Mouse (Mus musculus): Measurements from ENCODE around the gene Tead2.
"Not testable (repeated sequence)": the region's sequence is repeated elsewhere in the genome, so short reads cannot be mapped to it uniquely, and the experiment has no call there.

Gene Tead2

DNA sequence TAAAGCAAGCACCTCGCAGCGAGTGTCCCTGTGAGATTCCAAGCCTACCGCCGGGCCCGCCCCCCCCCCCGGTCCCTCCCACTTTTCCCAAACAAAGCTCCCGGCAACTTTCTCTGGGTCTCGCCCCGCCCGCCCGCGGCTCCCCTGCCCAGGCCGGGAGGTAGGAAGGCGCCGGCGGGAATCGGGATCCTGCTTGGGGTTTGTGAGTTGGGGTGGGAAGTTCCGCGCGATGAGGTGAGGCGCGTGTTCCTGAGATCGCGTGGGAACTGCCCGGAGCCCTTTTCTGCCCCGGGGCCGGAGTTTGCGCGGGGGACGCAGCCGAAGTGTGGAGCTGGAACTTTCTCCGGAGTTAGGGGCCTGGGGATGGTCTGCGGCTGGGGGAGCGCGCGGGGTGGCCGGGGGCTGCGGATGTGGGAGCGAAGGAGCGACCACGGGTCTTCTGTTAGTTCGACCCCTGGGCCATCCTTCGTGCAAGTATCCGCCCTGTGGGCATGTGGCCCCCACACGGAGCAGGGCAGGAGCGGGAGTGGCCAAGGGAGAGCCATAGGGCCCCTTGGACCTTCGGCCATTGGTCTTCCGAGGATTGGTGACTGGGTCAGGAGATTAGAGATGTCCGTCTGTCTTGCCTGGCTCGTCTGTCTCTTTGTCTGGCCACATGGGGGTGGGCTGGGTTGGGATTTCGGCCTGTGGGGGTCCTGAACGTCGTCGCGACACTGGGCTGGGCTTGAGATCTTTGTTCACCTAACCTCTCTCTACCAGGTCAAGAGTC lies at the start of gene Tead2:
TSS of gene Tead2 (plus strand) at position 81 of the 769 bp plus-strand sequence.
- DNase-seq = no peak

- peak; percentile 74 for DNase-seq
These were observed 48.6 kb upstream of the Tead2 start for GRCm38 (mm10) chr7:45166950-45167401.

DNA sequence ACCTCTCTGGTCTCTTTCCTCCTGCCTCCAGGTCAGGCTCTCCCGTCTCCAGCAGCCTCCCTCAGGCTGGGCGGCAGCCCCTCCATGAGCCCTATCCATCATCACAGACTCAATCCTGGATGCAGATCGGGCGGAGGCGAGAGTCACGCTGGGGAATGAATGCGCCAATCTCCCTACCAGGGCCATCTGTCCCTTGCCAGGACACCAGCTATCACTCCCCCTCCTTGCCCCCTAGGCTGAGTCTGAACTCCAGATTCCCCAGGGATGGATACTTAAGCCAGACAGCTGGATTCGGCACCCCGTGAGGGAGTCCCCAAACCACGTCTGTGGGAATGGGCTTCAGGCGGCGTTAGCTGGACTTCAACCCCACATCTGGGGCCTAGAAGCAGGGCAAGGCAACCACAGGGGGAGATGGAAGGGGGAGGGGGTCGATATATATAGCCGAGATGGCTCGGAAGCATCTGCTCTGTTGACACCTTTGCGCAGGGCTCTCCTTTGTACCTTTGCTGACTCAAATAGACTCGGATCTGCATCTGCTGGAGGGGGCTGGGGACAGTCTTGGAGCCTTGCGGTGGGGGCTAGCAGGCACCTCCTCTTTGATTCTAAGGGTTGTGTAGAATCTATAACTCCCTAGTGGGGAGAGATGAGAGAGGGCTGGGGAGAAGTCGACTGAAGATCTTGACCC lies 47.6 kb upstream of the Tead2 start:
- DNase-seq = peak; percentile 57

- DNase-seq = no peak
These were observed 46.9 kb upstream of the Tead2 start for GRCm38 (mm10) chr7:45168656-45169055.

DNA sequence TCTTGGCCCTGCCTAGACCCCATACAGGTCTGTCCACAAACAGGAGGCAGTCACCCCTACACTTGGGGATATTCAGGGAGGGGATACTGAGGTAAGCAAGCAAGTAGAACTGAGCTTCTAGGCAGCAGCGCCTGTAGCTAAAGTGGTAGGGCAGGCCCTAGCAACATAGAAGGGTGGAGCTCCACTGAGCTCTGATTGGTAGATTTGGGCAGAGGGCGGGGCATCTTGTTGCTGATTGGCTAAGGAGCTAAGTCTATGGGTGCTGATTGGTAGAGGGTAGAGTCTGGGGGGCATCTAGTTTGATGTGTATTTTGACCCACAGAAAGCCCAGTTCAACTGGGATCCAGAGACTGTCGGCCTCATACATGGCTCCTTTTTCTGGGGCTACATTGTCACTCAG lies 46.1 kb upstream of the Tead2 start:
- peak; percentile 66 for DNase-seq

GRCm38 (mm10) chr7:45172974-45173373 lies 42.6 kb upstream of the Tead2 start:
- DNase-seq = no peak

DNA sequence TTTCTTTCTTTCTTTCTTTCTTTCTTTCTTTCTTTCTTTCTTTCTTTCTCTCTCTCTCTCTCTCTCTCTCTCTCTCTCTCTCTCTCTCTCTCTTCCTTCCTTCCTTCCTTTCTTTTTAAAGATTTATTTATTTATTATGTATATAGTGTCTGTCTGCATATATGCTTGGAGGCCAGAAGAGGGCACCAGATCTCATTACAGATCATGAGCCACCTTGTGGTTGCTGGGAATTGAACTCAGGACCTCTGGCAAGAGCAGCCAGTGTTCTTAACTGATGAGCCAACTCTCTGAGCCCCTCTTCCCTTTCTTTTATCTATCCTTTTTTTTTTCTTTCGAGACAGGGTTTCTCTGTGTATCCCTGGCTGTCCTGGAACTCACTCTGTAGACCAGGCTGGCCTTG lies 41.8 kb upstream of the Tead2 start:
- not testable (repeated sequence) for DNase-seq

DNA sequence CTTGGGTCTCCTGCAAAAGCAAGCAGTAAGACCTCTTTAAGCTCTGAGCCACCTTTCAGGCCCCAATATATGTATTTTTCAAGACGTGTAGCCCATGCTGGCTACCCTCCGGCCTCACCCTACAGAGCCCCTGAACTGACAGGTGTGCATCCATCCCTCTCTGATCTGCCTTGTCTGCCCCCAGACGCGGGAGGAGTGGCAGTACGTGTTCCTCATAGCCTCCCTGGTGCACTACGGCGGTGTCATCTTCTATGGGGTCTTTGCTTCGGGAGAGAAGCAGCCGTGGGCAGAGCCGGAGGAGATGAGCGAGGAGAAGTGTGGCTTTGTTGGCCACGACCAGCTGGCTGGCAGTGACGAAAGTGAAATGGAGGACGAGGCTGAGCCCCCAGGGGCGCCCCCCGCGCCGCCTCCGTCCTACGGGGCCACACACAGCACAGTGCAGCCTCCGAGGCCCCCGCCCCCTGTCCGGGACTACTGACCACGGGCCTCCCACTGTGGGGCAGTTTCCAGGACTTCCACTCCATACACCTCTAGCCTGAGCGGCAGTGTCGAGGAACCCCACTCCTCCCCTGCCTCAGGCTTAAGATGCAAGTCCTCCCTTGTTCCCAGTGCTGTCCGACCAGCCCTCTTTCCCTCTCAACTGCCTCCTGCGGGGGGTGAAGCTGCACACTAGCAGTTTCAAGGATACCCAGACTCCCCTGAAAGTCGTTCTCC lies 40.8 kb upstream of the Tead2 start:
- no peak for DNase-seq

GRCm38 (mm10) chr7:45175398-45175797 lies 40.2 kb upstream of the Tead2 start:
- DNase-seq = no peak

DNA sequence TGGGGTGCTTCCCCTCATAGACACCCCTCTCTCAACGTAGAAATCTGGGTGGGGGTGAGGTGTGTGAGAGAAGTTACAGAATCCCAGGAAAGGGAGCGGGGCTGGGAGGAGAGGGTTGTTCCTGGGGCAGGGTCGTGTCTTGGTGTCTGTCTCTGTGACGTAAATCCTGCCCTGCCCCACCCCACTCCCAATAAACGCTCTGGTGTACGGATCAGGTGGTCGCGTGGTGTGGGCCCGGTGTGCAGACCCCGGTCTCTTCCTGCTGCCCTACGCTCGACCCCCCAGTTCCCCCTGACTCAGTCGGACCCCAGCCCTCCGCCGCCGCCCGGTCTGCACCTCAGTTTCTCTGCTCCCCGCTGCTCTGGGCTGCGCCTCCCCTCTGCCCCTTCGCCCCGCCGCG lies 39.6 kb upstream of the Tead2 start:
- DNase-seq = no peak

GRCm38 (mm10) chr7:45176356-45176755 lies 39.2 kb upstream of the Tead2 start:
- no peak for DNase-seq

GRCm38 (mm10) chr7:45178550-45178949 lies 37.0 kb upstream of the Tead2 start:
- no peak for DNase-seq

DNA sequence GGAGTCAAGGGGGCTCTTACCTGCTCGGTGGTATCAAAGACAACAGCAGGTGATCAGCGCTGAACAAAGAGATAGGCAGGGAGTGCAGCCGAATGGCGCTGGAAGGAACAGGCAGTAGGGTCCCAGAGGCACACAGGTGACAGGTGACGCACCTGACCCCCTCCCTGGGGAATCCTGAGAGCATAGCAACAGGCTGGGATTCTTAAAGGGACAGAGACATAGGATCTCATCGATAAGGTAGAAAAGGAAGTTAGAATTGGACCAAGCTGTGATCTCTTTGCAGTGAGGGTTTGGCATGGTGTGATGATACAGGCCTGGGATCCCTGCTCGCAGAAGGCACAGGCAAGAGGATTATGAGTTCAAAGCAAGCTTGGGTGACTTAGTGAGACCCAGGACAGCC lies 36.1 kb upstream of the Tead2 start, which contains the start of gene Gfy:
TSS of gene Gfy (minus strand) at position 101 of the 400 bp plus-strand sequence.
- no peak for DNase-seq

DNA sequence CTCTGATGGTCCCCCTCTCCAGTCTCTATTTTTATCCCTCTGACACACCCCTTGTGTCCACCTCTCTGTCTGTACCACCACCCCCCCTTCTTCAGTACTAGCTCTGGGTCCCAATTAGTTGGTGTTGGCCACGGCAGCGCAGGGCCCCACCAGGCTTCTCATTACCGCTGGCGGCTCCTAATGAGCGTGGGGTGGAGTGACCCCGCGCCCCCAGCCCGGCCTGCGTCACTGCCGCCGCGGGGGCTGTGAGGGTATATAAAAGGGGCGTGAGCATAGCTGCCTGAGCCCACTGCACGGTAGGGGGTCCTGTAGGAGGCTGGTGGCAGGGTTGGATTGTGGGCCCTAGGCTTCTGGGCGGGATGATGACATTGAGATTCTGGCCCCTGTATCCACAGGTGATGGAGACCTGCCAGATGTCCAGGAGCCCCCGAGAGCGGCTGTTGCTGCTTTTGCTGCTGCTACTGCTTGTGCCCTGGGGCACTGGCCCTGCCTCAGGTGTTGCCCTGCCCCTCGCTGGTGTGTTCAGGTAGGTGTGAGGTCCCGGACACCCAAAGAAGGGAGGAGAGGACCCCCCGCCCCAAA lies 34.6 kb upstream of the Tead2 start, which contains the start of gene Pth2:
TSS of gene Pth2 (plus strand) at position 100 of the 582 bp plus-strand sequence.
- no peak for DNase-seq

GRCm38 (mm10) chr7:45181540-45181939 lies 34.0 kb upstream of the Tead2 start:
- DNase-seq = no peak

- DNase-seq = peak; percentile 85
These were observed 33.4 kb upstream of the Tead2 start for GRCm38 (mm10) chr7:45182199-45182601.

- no peak for DNase-seq
These were observed 32.9 kb upstream of the Tead2 start for GRCm38 (mm10) chr7:45182606-45183005.

- no peak for DNase-seq
These were observed 31.9 kb upstream of the Tead2 start for GRCm38 (mm10) chr7:45183672-45184071.

GRCm38 (mm10) chr7:45185921-45186320 lies 29.6 kb upstream of the Tead2 start:
- DNase-seq = no peak

DNA sequence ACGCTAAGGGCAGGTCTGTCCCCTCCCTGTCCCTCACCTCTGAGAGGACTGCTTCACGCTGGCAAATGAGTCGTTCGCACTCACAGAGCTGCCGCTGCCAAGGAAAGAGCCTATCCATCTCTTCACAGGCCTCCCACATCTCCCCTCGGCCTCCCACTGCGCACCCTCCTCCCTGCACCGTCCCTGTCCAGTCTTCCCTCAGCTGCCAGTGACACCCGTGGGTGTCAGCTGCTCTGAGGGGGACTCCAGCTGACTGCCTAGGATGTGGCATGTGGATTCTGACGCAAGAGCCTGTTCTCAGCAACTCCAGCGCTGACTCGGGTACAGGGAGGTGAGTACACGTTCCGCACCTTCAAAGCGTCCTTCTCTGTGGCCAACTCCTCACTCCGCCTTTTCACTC lies 26.0 kb upstream of the Tead2 start:
- peak; percentile 65 for DNase-seq

- no peak for DNase-seq
These were observed 25.4 kb upstream of the Tead2 start for GRCm38 (mm10) chr7:45190186-45190585.

GRCm38 (mm10) chr7:45191161-45191560 lies 24.4 kb upstream of the Tead2 start:
- no peak for DNase-seq

- no peak for DNase-seq
These were observed 23.7 kb upstream of the Tead2 start for GRCm38 (mm10) chr7:45191803-45192363.

All from right cerebral cortex, postnatal 25 days (tissue).